Mouse (Mus musculus) stomach, embryonic 15.5 days (tissue): ENCODE measurements around the gene Mgat5b. TPM values are rescaled to one million over a fixed set of nuclear protein-coding genes. Genes with fewer than 3 reads are reported as not detected.

ENCODE experiments used
- ATAC-seq: fragments of 200-750 bp; cut with Nextera tagmentation; 2 replicates; pipeline ENCODE4 v1.8.0; 2017; ENCODE audit warnings: low read depth, moderate number of reproducible peaks, moderate TSS enrichment; ENCODE audit not compliant: insufficient read depth, low FRiP score
- H3K27ac ChIP-seq: fragments of 300-500 bp; sonication (generic); 2 replicates; pipeline ENCODE4 v1.5.1; 2015; ENCODE audit warnings: mild to moderate bottlenecking, inconsistent platforms
- H3K27me3 ChIP-seq: fragments of 300-500 bp; sonication (generic); replicated peaks from 2 replicates; pipeline ENCODE4 v1.6.1; 2015; ENCODE audit warnings: inconsistent platforms
- H3K36me3 ChIP-seq: fragments of 300-500 bp; sonication (generic); 2 replicates; pipeline ENCODE4 v1.6.1; 2015; ENCODE audit warnings: inconsistent platforms
- H3K4me1 ChIP-seq: fragments of 300-500 bp; sonication (generic); 2 replicates; pipeline ENCODE4 v1.6.1; 2015; ENCODE audit warnings: inconsistent platforms
- H3K4me2 ChIP-seq: fragments of 300-500 bp; sonication (generic); 2 replicates; pipeline ENCODE4 v1.6.1; 2015; ENCODE audit warnings: mild to moderate bottlenecking, inconsistent platforms
- H3K4me3 ChIP-seq: fragments of 300-500 bp; sonication (generic); replicated peaks from 2 replicates; pipeline ENCODE4 v1.5.1; 2015; ENCODE audit warnings: inconsistent platforms
- H3K9ac ChIP-seq: fragments of 300-500 bp; sonication (generic); 2 replicates; pipeline ENCODE4 v1.6.1; 2015; ENCODE audit warnings: inconsistent platforms
- H3K9me3 ChIP-seq: fragments of 300-500 bp; sonication (generic); 2 replicates; pipeline ENCODE4 v1.6.1; 2016; ENCODE audit warnings: inconsistent platforms
- WGBS: fragments of 180-500 bp; shearing (Covaris S2); methylation state at CpG from one replicate; pipeline ENCODE4 v1.1.7; 2015; 5-methylcytosine and 5-hydroxymethylcytosine counted together
- polyA plus RNA-seq: library from polyadenylated mRNA; unstranded; fragments of >200 nt; fragmentation: Nextera tagmentation; extraction: Ambion mirVana; gene quantifications from 2 replicates; pipeline ENCODE4 v1.2.1, GENCODE M21; 2015

Gene Mgat5b
- polyA plus RNA-seq, 1 experiment from 2014 or later, result 1.2 TPM

DNA sequence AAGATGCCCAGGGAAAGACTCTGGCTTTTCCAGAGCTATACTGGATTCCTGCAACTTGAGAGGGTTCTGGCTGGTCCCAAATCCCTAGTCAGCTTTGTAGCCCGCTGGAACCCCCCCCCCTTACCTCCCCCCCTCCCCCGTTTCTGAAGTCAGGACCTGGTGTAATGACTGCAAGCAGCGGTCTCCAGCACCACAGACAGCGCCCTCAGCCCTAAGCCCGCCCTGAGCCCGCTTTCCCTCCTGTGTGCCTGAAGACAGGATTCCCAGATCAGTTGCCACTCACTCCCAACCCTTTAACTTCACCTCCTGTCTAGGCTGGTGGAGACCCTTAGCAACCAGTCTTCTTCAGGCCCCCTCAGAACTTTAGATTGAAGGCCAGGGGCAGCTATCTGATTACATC lies 2.1 kb downstream of the Mgat5b start:
- WGBS, result 2% methylated on average over 6 of the region's 6 CpGs
- Histone ChIP-seq H3K9me3 (no peaks in the 10 kb centered on the region), H3K27ac (no peak overlapping the region), H3K4me1 (peaks cover 10% of the 10 kb centered on the region), H3K9ac (no peak overlapping the region), H3K36me3 (no peaks in the 10 kb centered on the region), H3K4me3 (no peak overlapping the region), H3K4me2 (no peak overlapping the region), H3K27me3 (peaks cover 56% of the 10 kb centered on the region)
- ATAC-seq, result no peak

DNA sequence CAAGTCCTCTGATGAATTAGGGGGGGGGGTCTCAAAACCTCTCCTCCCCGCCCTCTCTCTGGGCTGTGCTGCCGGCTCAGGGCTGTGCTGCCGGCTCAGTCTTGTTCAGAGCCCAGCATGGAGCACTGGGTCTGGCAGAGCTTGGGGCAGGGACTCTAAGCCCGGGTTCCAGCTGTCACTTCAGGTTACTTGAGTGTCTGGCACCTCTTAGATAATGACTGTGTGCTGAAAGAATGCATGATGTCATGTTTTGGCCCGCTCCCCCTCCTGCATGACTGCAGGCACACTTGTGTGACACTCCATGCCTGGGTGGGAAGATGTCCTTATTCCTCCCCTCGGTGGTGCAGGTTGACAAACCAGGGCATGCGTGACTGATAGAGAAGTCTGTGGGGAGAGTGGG lies 3.4 kb downstream of the Mgat5b start:
- ATAC-seq, result no peak
- Histone ChIP-seq H3K27ac (no peak overlapping the region), H3K36me3 (no peaks in the 10 kb centered on the region), H3K9me3 (no peaks in the 10 kb centered on the region), H3K4me1 (peaks cover 10% of the 10 kb centered on the region), H3K4me2 (no peak overlapping the region), H3K9ac (no peak overlapping the region), H3K27me3 (peaks cover 43% of the 10 kb centered on the region), H3K4me3 (no peak overlapping the region)
- WGBS, result 46% methylated on average over 7 of the region's 7 CpGs

DNA sequence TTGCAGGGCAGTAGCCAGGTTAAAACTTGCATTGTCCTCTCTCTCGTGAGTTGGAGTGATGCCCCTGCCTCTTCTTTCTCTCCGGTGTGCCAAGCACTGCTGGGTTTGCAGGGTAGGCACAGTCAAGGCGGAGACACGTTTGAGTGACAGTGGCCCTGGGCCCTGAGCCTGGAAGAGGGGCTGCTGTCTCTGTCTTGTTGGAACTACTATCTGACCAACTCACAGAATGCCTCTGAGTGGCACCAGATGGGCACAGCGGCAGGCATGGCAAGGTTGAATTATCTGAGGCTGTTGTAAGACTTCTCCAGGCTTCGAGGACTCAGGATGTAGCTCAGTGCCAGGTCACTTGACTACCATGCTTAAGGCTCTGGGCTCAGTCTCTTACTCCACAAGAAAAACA lies 9.4 kb downstream of the Mgat5b start:
- 81% methylated on average over 6 of the region's 6 CpGs for WGBS

DNA sequence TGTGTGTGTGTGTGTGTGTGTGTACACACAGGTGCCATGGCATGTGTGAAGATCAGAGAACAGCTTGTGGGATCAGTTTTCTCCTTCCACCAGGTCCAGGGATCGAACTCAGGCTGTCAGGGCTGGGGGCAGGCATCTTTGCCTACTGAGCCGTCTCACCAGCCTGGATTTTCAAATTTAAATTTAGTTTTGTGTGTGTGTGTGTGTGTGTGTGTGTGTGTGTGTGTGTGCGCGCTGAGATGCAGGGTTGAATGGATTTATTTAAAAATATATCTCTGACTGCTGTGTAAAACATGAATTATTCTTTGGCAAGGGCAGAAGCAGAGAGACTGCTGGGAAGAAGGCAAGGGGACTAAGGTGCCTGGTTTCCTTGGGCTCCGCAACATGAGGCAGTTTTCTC lies 16.2 kb downstream of the Mgat5b start:
- Histone ChIP-seq H3K4me1 (peaks cover 13% of the 10 kb centered on the region), H3K36me3 (no peaks in the 10 kb centered on the region), H3K4me3 (no peak overlapping the region), H3K27ac (no peak overlapping the region), H3K9me3 (no peaks in the 10 kb centered on the region), H3K4me2 (no peak overlapping the region), H3K9ac (no peak overlapping the region), H3K27me3 (no peaks in the 10 kb centered on the region)
- ATAC-seq, result no peak
- 78% methylated on average over 5 of the region's 5 CpGs for WGBS

More for the DNA sequence above, 9.4 kb downstream of the Mgat5b start:
- H3K9me3 ChIP-seq, result no peaks in the 10 kb centered on the region
- no peak overlapping the region for H3K27ac ChIP-seq
- H3K4me2 ChIP-seq, result no peak overlapping the region
- no peaks in the 10 kb centered on the region for H3K36me3 ChIP-seq
- H3K27me3 ChIP-seq, result 0 out of 2 replicates have a peak, but pooled peaks cover 3% of the 10 kb centered on the region
- no peak for ATAC-seq
- H3K4me1 ChIP-seq, result no peaks in the 10 kb centered on the region
- no peak overlapping the region for H3K9ac ChIP-seq
- H3K4me3 ChIP-seq, result no peak overlapping the region

DNA sequence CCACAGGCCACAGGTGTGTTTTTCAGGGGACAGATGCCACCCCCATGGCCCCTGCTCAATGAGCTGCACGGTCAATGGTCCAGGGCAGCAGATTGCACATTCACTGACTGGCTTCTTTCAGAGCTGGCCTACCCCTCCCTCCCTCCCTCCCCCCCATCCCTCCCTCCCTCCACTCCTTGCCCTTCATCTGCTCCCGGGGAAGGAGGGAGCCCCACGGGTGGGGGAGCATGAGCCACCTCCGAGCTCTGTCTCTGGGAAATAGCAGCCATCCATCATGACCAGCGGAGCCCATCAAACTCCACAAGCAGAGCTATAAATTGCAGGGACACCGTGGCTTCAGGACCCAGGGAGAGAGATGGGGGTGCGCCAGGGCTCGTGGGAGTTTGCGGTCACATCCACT lies 16.7 kb downstream of the Mgat5b start:
- Histone ChIP-seq H3K27me3 (no peaks in the 10 kb centered on the region), H3K4me1 (peaks cover 13% of the 10 kb centered on the region), H3K27ac (no peak overlapping the region), H3K9ac (no peak overlapping the region), H3K36me3 (no peaks in the 10 kb centered on the region), H3K4me3 (no peak overlapping the region), H3K4me2 (no peak overlapping the region), H3K9me3 (no peaks in the 10 kb centered on the region)
- no peak for ATAC-seq
- WGBS, result 31% methylated on average over 9 of the region's 9 CpGs

DNA sequence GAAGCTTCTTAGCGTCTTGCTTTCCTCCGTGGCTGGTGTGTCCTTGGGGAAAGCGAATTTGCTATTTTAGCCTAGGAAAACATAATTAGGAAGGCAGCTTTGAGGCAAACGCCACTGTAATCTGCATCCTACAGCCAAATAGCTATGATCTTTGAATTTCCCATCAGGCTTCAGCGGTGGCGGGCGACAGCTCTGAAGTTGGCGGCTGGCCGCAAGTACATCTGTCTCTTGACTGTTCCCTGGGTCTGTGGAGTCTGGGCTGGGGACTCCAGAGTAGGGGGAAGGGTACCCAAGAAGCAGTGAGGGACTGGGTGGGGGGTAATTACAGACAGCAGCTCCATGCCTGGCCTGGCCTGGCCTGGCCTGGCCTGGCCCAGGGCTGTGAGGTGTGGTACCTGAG lies 17.3 kb downstream of the Mgat5b start:
- H3K27me3 ChIP-seq, result no peaks in the 10 kb centered on the region
- H3K4me2 ChIP-seq, result no peak overlapping the region
- no peaks in the 10 kb centered on the region for H3K36me3 ChIP-seq
- no peak overlapping the region for H3K9ac ChIP-seq
- H3K4me3 ChIP-seq, result no peak overlapping the region
- 70% methylated on average over 9 of the region's 9 CpGs for WGBS
- no peak for ATAC-seq
- no peaks in the 10 kb centered on the region for H3K9me3 ChIP-seq
- H3K4me1 ChIP-seq, result peaks cover 13% of the 10 kb centered on the region
- no peak overlapping the region for H3K27ac ChIP-seq

DNA sequence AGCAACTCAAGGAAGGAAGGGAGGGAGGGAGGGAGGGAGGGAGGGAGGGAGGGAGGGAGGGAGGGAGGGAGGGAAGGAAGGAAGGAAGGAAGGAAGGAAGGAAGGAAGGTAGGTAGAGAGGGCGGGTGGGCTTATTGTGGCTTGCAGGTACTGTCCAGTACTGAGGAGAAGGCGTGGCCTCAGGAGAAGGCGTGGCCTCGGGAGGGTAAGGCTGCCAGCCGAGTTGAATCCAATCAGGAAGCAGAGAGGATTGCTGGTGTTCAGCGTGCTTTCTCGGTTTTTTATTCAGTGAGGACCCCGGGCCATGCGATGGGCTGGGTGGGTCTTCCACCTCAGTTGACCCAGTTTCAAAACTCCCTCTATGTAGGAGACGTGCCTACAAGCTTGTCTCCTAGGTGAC lies 18.5 kb downstream of the Mgat5b start:
- 35% methylated on average over 10 of the region's 10 CpGs for WGBS
- Histone ChIP-seq H3K9me3 (no peaks in the 10 kb centered on the region), H3K27ac (no peak overlapping the region)

DNA sequence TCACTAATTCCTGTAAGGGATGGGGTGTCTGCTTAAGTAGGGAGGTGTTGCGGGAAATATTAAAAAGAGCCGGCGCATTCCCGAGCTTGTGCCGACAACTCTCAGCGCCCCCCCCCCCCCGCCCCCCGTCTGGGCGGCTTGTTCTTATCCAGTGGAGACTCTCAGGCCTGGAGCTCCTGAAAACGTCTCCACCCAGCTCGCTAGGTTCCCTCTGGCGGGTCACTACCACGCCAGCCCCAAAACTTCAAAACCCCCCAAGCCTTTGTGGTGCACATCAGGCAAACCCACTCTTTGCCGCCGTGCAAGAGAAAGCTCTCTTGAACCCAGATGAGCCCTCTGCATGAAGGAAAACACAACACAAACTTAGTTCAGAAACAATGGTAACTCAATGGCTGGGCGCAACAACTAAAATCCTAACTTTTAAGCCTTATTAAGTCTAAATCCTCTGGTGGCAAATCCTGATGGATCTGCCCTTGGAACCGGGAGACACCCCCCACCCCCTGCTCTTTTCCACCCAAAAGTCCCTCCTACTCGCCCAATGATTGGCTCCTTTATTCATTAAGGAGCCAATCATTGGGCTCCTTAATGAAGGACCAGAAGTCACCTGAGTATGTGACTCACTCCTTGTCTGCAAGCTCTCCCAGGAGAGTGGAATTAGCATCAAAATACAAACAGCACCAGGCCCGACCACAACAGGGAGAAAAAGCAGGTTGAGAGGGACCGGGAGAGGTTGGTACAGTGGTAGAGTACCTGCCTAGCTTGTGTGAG lies 21.6 kb downstream of the Mgat5b start:
- Histone ChIP-seq H3K36me3 (no peaks in the 10 kb centered on the region), H3K9ac (no peak overlapping the region), H3K27ac (no peak overlapping the region), H3K4me2 (peak overlapping the region; percentile 49), H3K9me3 (no peaks in the 10 kb centered on the region), H3K4me1 (peaks cover 13% of the 10 kb centered on the region), H3K4me3 (peak overlapping the region; percentile 28), H3K27me3 (no peaks in the 10 kb centered on the region)
- ATAC-seq, result no peak
- WGBS, result 7% methylated on average over 20 of the region's 20 CpGs

More for the DNA sequence above, 18.5 kb downstream of the Mgat5b start:
- Histone ChIP-seq H3K9ac (no peak overlapping the region), H3K4me1 (peaks cover 13% of the 10 kb centered on the region), H3K36me3 (no peaks in the 10 kb centered on the region), H3K27me3 (no peaks in the 10 kb centered on the region), H3K4me3 (no peak overlapping the region), H3K4me2 (no peak overlapping the region)
- no peak for ATAC-seq

DNA sequence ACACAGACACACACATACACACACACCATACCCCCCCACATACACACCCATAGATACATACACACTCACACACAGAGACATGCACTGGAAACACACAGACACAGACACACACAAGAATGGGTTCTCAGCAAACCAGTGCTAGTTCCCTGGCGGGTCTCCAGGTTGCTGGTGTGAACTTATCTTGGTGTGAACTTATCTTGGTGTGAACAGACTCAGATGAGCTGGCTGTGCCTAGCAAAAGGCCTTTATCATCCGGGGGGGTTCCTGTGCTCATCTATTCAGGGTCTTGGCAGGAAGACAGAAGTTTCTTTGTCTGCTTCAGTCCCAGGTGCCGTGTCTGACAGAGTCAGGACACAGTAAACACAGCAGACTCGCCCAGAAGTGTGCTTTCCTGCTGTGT lies 25.7 kb downstream of the Mgat5b start:
- no peaks in the 10 kb centered on the region for H3K36me3 ChIP-seq
- H3K4me1 ChIP-seq, result no peaks in the 10 kb centered on the region; the same call in 1 of the 2 replicates
- 46% methylated on average over 4 of the region's 4 CpGs for WGBS
- no peaks in the 10 kb centered on the region for H3K27me3 ChIP-seq
- ATAC-seq, result no peak
- no peak overlapping the region for H3K27ac ChIP-seq
- no peaks in the 10 kb centered on the region for H3K9me3 ChIP-seq
- no peak overlapping the region for H3K4me3 ChIP-seq
- no peak overlapping the region for H3K9ac ChIP-seq
- H3K4me2 ChIP-seq, result no peak overlapping the region

DNA sequence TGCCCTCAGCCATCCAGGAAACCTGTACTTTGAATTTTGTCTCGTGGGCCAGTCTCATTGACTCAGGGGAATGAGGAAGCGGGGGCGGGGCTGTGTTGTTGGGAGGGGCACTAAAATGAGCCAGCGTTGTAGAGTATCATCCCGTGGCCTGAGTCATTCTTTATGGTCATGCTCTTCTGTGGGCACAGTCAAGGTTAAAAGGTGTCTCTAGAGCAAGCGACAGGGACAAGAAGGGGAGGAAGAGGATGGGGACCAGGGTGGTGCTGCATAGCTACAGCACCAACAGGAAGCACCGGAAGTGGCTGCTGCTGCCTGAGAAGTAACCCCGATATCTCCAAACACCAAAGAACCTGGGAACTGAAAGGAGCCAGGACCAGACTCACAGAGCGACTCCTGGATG lies 31.2 kb downstream of the Mgat5b start:
- ATAC-seq, result no peak
- no peak overlapping the region for H3K27ac ChIP-seq
- H3K4me3 ChIP-seq, result no peak overlapping the region
- 55% methylated on average over 9 of the region's 9 CpGs for WGBS
- no peaks in the 10 kb centered on the region for H3K27me3 ChIP-seq
- H3K9ac ChIP-seq, result no peak overlapping the region
- H3K4me2 ChIP-seq, result no peak overlapping the region
- H3K4me1 ChIP-seq, result peaks cover 3% of the 10 kb centered on the region; the same call in 1 of the 2 replicates
- H3K9me3 ChIP-seq, result no peaks in the 10 kb centered on the region
- H3K36me3 ChIP-seq, result no peaks in the 10 kb centered on the region

DNA sequence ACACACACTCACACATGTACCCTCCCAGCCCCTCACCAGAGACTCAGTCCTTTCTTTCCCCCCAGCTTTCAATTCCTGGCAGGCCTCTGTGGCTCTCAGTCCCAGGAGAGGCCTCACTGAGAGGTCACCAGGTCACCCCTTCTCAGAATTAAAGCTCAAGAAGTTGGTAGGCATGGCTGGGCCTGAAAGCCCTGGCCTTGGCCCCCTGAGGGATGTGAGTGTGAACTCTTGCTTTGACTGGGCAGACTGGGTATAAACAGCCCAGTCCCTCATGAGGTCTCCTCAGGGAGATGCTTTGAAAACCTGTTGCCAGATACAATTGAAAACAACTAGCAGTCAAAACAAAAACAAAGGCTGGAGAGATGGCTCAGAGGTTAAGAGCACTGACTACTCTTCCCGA lies 32.8 kb downstream of the Mgat5b start:
- no peaks in the 10 kb centered on the region for H3K9me3 ChIP-seq
- ATAC-seq, result no peak
- 79% methylated on average over 1 of the region's 1 CpGs for WGBS

DNA sequence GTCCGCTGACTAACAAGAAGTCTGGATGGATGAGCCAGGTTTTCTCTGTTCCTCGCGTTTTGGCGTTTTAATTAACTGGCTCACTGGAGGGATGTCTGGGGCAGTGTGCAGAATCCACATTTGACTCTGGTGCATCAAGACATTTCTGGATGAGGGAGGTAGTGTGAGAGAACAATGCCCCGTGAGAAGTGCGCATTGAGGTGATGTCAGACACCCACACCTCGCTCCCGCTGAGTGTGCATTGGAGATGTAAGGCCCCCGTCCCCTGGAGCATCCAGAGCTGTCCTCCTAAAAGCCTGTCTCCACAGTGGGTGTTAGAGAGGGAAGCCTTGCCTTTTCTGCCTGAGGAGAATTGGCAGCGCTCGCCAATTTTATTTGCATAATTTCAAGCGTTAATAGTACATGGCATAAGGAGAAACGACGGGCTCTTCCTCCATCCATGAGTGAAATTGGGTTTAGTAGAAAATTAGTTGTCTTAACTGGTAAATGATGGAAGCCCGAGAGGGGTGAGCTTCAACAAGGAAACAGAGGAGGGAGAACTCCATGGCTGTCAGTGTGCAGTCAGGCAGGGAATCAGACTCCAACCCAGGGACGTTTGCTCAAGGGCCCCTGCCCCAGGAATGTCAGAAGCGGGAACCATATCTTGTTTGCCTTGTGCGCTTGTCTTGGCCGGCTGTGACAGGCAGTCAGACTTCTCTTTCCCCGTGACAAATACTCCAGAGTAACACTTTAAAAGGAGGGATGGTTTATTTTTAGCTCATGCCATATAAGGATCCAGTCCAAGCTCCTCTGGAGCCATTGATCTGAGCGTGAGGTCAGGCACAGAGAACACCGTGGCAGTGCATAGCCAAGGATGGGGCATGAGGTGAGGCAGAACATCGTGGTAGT lies 35.8 kb downstream of the Mgat5b start:
- no peaks in the 10 kb centered on the region for H3K36me3 ChIP-seq
- WGBS, result 64% methylated on average over 23 of the region's 23 CpGs

More for the DNA sequence above, 32.8 kb downstream of the Mgat5b start:
- Histone ChIP-seq H3K27ac (no peak overlapping the region), H3K27me3 (no peaks in the 10 kb centered on the region), H3K4me2 (no peak overlapping the region), H3K36me3 (no peaks in the 10 kb centered on the region), H3K9ac (no peak overlapping the region), H3K4me3 (no peak overlapping the region), H3K4me1 (peaks cover 3% of the 10 kb centered on the region; the same call in 1 of the 2 replicates)

More for the DNA sequence above, 35.8 kb downstream of the Mgat5b start:
- Histone ChIP-seq H3K4me2 (no peak overlapping the region), H3K9me3 (no peaks in the 10 kb centered on the region), H3K27ac (peak overlapping the region; percentile 28; the same call in 1 of the 2 replicates), H3K27me3 (no peaks in the 10 kb centered on the region), H3K4me1 (peaks cover 3% of the 10 kb centered on the region; the same call in 1 of the 2 replicates), H3K9ac (no peak overlapping the region), H3K4me3 (no peak overlapping the region)
- peak; percentile 30; the same call in 1 of the 2 replicates for ATAC-seq
